Mouse (Mus musculus) erythroblast, adult 5-6 weeks (primary cell): ENCODE data around the gene Plppr3. TPM values are rescaled to one million over a fixed set of nuclear protein-coding genes. Genes with fewer than 3 reads are reported as not detected.
"Not testable (repeated sequence)": the region's sequence is repeated elsewhere in the genome, so short reads cannot be mapped to it uniquely, and the experiment has no call there.

ENCODE experiments used
- ATAC-seq: replicated peaks from 2 replicates; pipeline ENCODE4 v1.8.0; 2016; ENCODE audit warnings: moderate number of reproducible peaks, mild to moderate bottlenecking, moderate TSS enrichment, inconsistent platforms; ENCODE audit not compliant: poor library complexity, low FRiP score, severe bottlenecking
- total RNA-seq, 2 experiments: library from RNA; stranded (forward) in 1 of 2; stranded (reverse) in 1 of 2; fragments of 150-400 nt in 1 of 2; fragments of 200-764, 138-1000 nt in 1 of 2; gene quantifications; 2 replicates each; pipeline versions ENCODE4 v1.2.3 to v1.2.4; 2015 to 2017; ENCODE audit warnings: low replicate concordance in 2 of 2

Plppr3 gene
- total RNA-seq, 2 experiments from 2014 or later, result 2.1 to 4.9 TPM

GRCm38 (mm10) chr10:79907415-79907814 is 33.0 kb upstream of the Plppr3 start:
- no peak for ATAC-seq

- no peak for ATAC-seq
These were observed 32.3 kb upstream of the Plppr3 start for GRCm38 (mm10) chr10:79906712-79907111.

DNA sequence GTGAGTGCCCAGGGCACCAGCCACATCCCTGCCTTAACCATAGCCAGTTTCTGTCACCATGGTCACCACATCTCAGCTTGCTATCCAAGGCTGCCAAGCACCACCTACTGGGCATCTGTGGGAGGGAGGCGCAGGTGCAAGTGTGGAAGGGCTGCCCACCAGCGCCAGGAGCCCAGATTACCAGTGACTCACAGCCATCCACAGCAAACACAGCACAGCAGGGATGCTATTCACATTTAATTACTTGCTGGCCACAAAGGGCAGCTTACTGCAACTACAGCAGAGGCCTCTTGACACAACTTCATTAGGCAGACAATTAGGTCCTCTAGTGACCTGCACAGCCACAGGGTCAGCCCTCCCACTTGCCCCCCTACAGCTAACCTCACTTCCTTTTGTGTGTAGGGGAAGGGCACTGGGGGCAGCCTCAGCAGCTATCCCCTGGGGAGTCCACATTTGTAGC is 26.5 kb upstream of the Plppr3 start:
- ATAC-seq, result no peak

DNA sequence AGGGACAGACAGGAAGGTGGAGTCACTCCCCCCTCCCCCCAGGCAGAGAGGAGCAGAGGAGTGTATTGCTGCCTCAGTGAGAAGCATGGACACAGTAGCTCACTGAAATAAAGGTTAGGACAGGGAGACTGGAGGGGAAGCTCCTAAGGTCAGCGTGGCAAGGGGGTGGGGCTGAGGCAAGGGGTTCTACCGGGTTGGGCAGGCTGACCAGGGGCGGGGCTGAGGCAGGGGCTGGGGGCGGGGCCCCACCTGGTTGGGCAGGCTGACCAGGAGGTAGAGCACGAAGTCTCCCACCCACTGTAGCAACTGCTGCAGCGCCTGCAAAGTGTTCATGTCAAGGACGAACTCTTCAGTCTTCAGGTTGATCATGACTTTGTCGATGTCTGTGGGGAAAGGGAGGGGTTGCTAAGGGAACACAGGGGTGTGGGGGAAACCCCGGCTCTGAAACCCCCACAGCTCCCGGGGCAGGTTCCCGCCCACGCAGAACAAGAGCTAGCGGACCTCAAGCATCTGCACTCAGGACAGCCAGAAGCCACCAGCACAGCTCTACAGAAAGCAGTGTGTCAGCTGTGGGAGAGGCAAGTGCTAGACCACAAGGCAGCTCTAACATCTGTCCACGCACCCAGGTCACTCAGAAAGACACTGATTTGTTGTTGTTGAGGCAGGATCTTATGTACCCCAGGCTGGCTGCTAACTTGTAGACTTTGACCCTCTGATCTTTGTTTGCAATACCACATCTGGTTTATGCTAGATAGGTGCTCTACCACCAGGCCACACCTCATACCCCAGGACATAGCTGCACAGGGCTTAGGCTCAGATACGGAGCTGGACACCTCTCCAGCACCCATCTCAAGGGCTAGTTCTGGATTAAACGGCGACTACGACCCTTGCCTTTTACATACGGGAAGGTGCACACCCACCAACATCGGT is 23.1 kb upstream of the Plppr3 start:
- ATAC-seq, result no peak

GRCm38 (mm10) chr10:79896814-79897213 is 22.4 kb upstream of the Plppr3 start:
- ATAC-seq, result no peak

GRCm38 (mm10) chr10:79896306-79896705 is 21.9 kb upstream of the Plppr3 start:
- no peak for ATAC-seq

GRCm38 (mm10) chr10:79892451-79893118 is 18.2 kb upstream of the Plppr3 start:
- peak; percentile 74 for ATAC-seq

DNA sequence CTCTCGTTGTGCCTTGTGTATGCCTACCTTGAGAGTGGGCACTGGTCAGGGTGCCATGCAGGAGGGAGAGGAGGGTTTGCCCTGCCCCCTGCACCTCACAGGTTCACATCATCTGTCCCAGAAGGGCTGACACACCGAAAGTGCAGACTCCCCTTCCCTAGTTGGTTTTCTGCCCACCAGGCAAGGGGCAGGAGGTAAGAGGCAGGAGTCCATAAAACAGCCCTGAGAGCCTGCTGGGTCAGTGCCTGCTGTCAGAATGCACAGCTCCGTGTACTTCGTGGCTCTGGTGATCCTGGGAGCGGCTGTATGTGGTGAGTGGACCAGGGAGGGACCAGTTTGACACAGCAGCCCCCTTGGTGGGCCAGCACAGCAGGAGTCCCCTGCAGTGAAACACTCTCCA is 16.2 kb upstream of the Plppr3 start, which contains the start of gene Cfd:
TSS of gene Cfd (plus strand) at position 184 of the 400 bp plus-strand sequence.
- ATAC-seq, result no peak

DNA sequence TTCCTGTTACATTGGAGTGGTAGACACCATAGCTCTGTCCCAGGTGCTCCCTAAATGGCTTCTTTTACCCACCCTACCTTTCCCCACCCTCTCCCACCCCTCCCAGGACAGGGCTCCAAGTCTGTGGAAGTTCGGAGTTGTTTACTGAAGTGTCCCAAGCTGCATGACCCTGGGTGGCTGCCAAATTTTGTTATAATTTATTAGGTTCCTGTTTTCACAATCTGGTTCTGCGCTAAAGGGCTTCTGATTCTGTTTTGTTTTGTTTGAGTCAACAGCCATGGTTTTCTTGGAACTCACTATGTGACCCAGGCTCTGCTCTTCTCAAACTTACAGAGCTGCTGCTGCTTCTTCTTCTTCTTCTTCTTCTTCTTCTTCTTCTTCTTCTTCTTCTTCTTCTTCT is 15.0 kb upstream of the Plppr3 start:
- no peak for ATAC-seq

- ATAC-seq, result no peak
These were observed 12.2 kb upstream of the Plppr3 start for GRCm38 (mm10) chr10:79886611-79887010.

- no peak for ATAC-seq
These were observed 11.6 kb upstream of the Plppr3 start, which contains the start of gene Elane for GRCm38 (mm10) chr10:79886054-79886453. TSS of gene Elane (plus strand) at chr10:79886247.

DNA sequence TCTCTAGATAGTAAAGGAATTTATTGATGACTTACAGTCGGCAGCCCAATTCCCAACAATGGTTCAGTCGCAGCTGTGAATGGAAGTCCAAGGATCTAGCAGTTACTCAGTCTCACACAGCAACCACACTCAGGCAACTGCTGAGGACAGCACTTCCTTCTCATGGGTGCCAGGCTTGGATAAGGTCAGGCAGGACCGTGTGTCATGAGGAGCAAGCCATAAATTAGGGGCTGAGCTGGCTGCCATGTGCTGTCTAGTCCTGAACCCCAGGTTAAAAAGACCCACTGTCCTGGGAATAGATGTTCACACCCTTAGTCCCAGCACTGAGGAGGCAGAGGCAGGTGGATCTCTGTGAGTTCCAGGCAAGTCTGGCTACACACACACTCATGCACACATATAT is 10.5 kb upstream of the Plppr3 start:
- not testable (repeated sequence) for ATAC-seq

DNA sequence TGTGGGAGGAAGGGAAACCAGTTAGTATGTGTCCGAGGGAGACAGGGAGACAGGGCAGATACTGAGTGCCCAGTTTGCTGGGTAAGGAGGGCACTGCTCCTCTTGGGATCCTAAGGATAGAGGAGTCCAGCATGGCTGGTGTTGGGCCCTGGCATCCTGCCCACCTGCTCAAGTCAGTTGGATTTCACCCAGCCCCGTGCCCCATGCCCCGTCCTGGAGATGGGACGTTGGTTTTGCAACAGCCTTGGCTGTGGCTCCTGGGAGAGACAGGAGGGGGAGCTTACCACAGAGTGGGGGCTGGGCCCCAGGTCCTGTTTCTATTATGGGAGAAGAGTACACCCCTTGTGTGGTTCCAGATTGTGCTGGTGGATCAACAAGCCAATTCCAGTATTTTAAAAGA is 10.0 kb upstream of the Plppr3 start:
- ATAC-seq, result no peak

GRCm38 (mm10) chr10:79883297-79884084 is 9.1 kb upstream of the Plppr3 start:
- peak; percentile 67 for ATAC-seq

GRCm38 (mm10) chr10:79881981-79882380 is 7.5 kb upstream of the Plppr3 start:
- ATAC-seq, result peak; percentile 36; the same call in 1 of the 2 replicates

- ATAC-seq, result no peak
These were observed 6.3 kb upstream of the Plppr3 start for GRCm38 (mm10) chr10:79880721-79881120.

GRCm38 (mm10) chr10:79879527-79879926 is 5.1 kb upstream of the Plppr3 start:
- no peak for ATAC-seq

DNA sequence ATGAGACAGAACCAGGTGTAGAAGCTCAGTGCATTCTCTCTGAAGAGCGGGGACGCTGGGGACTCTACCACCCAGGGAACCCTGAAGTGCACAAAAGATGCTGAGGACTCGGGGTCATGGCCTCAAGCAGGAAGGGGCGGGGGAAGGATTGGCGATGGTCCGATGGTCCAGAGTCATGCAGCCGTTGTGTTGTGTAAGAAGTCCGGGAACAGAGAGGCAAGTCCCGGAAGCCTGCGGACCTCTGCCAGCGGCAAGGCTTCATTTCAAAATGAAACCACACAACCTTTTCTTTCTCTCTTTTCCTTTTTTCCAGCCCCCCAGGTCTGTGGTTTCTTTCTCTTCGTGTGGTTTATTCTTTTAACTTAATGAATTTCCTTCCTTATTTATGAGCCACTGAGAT is 3.3 kb upstream of the Plppr3 start:
- no peak for ATAC-seq

DNA sequence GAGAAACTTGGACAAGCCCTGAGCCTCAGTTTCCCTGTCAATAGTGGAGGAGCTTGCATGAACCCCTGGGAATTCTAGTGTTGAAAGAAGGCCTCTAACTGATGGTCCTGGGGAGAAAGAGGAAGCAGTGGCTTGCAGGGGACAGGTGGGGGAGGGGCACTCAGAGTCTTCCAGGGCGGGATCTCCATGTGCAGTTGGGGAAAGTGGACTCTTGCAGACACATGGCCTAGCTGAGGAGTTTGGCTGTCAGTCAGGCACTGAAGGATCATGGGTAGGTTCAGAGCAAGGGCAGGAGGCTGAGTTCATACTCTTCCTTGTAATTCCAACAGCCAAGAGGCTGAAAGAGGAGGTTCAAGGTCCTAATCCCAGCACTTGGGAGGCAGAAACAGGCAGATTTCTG is 2.7 kb upstream of the Plppr3 start:
- ATAC-seq, result no peak

DNA sequence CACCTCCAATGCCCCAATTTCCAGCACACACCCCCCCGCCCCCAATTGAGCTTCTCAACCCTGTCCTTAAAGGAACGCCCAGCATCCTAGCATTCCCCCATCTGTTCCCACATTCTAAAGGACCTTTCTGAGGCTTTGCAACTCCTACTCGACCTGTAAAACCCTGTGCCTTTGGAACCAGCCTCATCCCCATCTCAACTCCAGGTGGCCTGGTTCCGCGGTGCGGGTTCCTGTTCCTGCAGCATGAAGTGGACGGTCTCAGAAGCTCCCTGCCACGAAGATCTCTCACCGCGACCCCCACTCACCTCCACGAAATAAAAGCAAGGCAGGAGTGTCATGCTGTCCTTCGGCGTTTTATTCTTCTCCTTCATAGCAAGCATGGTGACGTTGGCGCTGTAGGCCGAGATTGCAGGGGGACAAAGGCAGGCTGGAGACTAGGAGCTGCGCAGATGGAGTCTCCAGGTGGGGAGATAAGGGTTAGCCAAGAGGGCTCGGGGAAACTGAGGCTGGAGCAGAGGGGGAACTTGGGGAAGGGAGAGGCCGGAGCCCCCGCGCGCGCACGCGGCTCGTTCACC is 632 bp downstream of the Plppr3 start:
- no peak for ATAC-seq
